Mouse (Mus musculus) hindbrain, embryonic 11.5 days (tissue): Measurements from ENCODE around the gene Polg2. TPM values are rescaled to one million over a fixed set of nuclear protein-coding genes. Genes with fewer than 3 reads are reported as not detected.

Experiments
- ATAC-seq: fragments of 200-750 bp; cut with Nextera tagmentation; 2 replicates; pipeline ENCODE4 v1.8.0; 2017; ENCODE audit warnings: mild to moderate bottlenecking, moderate TSS enrichment, moderate library complexity; ENCODE audit not compliant: low FRiP score
- DNase-seq: peaks from one replicate; pipeline ENCODE4 v3.0.0-alpha.2; 2015; ENCODE audit warnings: low spot score
- H3K27ac ChIP-seq: fragments of 300-500 bp; sonication (generic); 2 replicates; pipeline ENCODE4 v1.5.1; 2014; ENCODE audit warnings: mild to moderate bottlenecking, low read depth, low read length
- H3K27me3 ChIP-seq: fragments of 300-500 bp; sonication (generic); 2 replicates; pipeline ENCODE4 v1.6.1; 2014; ENCODE audit warnings: mild to moderate bottlenecking, low read length, moderate library complexity, mixed read lengths; ENCODE audit not compliant: control insufficient read depth, insufficient read depth
- H3K36me3 ChIP-seq: fragments of 300-500 bp; sonication (generic); 2 replicates; pipeline ENCODE4 v1.6.1; 2014; ENCODE audit warnings: mild to moderate bottlenecking, low read length, moderate library complexity, mixed read lengths; ENCODE audit not compliant: control insufficient read depth, insufficient read depth
- H3K4me1 ChIP-seq: fragments of 300-500 bp; sonication (generic); replicated peaks from 2 replicates; pipeline ENCODE4 v1.6.1; 2014; ENCODE audit warnings: low read length, mixed read lengths; ENCODE audit not compliant: control insufficient read depth, insufficient read depth
- H3K4me2 ChIP-seq: fragments of 300-500 bp; sonication (generic); replicated peaks from 2 replicates; pipeline ENCODE4 v1.6.1; 2014; ENCODE audit warnings: mild to moderate bottlenecking, low read depth, low read length
- H3K4me3 ChIP-seq: fragments of 300-500 bp; sonication (generic); 2 replicates; pipeline ENCODE4 v1.5.1; 2014; ENCODE audit warnings: low read depth, low read length
- H3K9ac ChIP-seq: fragments of 300-500 bp; sonication (generic); 2 replicates; pipeline ENCODE4 v1.6.1; 2014; ENCODE audit warnings: low read depth, low read length
- H3K9me3 ChIP-seq: fragments of 300-500 bp; sonication (generic); 2 replicates; pipeline ENCODE4 v1.6.1; 2016; ENCODE audit warnings: low read length; ENCODE audit not compliant: control insufficient read depth
- WGBS: fragments of 180-500 bp; shearing (Covaris S2); extraction: QIAGEN DNeasy Blood & Tissue Kit; methylation state at CpG from one replicate; pipeline ENCODE4 v1.1.7; 2014; 5-methylcytosine and 5-hydroxymethylcytosine counted together
- polyA plus RNA-seq: library from polyadenylated mRNA; unstranded; fragments of >200 nt; fragmentation: Nextera tagmentation; extraction: Ambion mirVana; gene quantifications from 2 replicates; pipeline ENCODE4 v1.2.1, GENCODE M21; 2014

Polg2 gene
- polyA plus RNA-seq = 9.5 and 11.0 TPM in 2 replicates

GRCm38 (mm10) chr11:106779388-106780088 is at the start of gene Polg2:
Gene Polg2 (minus strand): TSS chr11:106779537.
- DNase-seq (peak; percentile 95), ATAC-seq (peak; percentile 99)
- no peaks in the 10 kb centered on the region for H3K9me3 ChIP-seq
- H3K27ac ChIP-seq = peak within 1 kb of the TSS; percentile 86
- H3K27me3 ChIP-seq = no peaks in the 10 kb centered on the region
- peaks cover 13% of the 10 kb centered on the region for H3K36me3 ChIP-seq
- peak within 1 kb of the TSS; percentile 82 for H3K4me2 ChIP-seq
- peak within 1 kb of the TSS; percentile 77 for H3K4me3 ChIP-seq
- 2% methylated on average over 30 of the region's 30 CpGs for WGBS
- H3K9ac ChIP-seq = peak within 1 kb of the TSS; percentile 86
- no peaks in the 10 kb centered on the region for H3K4me1 ChIP-seq

- Histone ChIP-seq H3K9ac (no peak overlapping the region), H3K36me3 (peaks cover 9% of the 10 kb centered on the region), H3K27me3 (no peaks in the 10 kb centered on the region), H3K9me3 (no peaks in the 10 kb centered on the region), H3K27ac (no peak overlapping the region), H3K4me2 (no peak overlapping the region), H3K4me3 (no peak overlapping the region), H3K4me1 (no peaks in the 10 kb centered on the region)
- ATAC-seq (no peak), DNase-seq (no peak)
- WGBS = 95% methylated on average over 7 of the region's 7 CpGs
Measured at GRCm38 (mm10) chr11:106828079-106828478, 48.7 kb upstream of the Polg2 start.

- Histone ChIP-seq H3K4me1 (no peaks in the 10 kb centered on the region), H3K36me3 (peaks cover 11% of the 10 kb centered on the region; the same call in 1 of the 2 replicates), H3K4me2 (no peak overlapping the region), H3K27me3 (no peaks in the 10 kb centered on the region), H3K4me3 (no peak overlapping the region), H3K9ac (no peak overlapping the region), H3K9me3 (no peaks in the 10 kb centered on the region), H3K27ac (no peak overlapping the region)
- DNase-seq (no peak), ATAC-seq (no peak)
- 93% methylated on average over 10 of the region's 10 CpGs for WGBS
Measured at GRCm38 (mm10) chr11:106824403-106824802, 45.1 kb upstream of the Polg2 start.

- DNase-seq = no peak
- Histone ChIP-seq H3K9me3 (no peaks in the 10 kb centered on the region), H3K4me2 (no peak overlapping the region), H3K4me1 (no peaks in the 10 kb centered on the region), H3K27ac (no peak overlapping the region), H3K9ac (no peak overlapping the region), H3K36me3 (peaks cover 13% of the 10 kb centered on the region; the same call in 1 of the 2 replicates), H3K27me3 (no peaks in the 10 kb centered on the region), H3K4me3 (no peak overlapping the region)
- no peak for ATAC-seq
- 94% methylated on average over 8 of the region's 8 CpGs for WGBS
Measured at GRCm38 (mm10) chr11:106823741-106824140, 44.4 kb upstream of the Polg2 start.

GRCm38 (mm10) chr11:106822911-106823310 is 43.6 kb upstream of the Polg2 start:
- Histone ChIP-seq H3K27ac (no peak overlapping the region), H3K36me3 (peaks cover 13% of the 10 kb centered on the region; the same call in 1 of the 2 replicates), H3K4me1 (no peaks in the 10 kb centered on the region), H3K9me3 (no peaks in the 10 kb centered on the region), H3K4me2 (no peak overlapping the region), H3K4me3 (no peak overlapping the region), H3K27me3 (no peaks in the 10 kb centered on the region), H3K9ac (no peak overlapping the region)
- 87% methylated on average over 5 of the region's 5 CpGs for WGBS
- ATAC-seq (no peak), DNase-seq (no peak)

- 94% methylated on average over 8 of the region's 8 CpGs for WGBS
- Histone ChIP-seq H3K4me2 (no peak overlapping the region), H3K36me3 (peaks cover 13% of the 10 kb centered on the region; the same call in 1 of the 2 replicates), H3K27me3 (no peaks in the 10 kb centered on the region), H3K4me1 (no peaks in the 10 kb centered on the region), H3K9ac (no peak overlapping the region), H3K27ac (no peak overlapping the region), H3K9me3 (no peaks in the 10 kb centered on the region), H3K4me3 (no peak overlapping the region)
- ATAC-seq (no peak), DNase-seq (no peak)
Measured at GRCm38 (mm10) chr11:106822491-106822890, 43.2 kb upstream of the Polg2 start.

- H3K9me3 ChIP-seq = no peaks in the 10 kb centered on the region
- H3K4me2 ChIP-seq = no peak overlapping the region
- H3K36me3 ChIP-seq = peaks cover 13% of the 10 kb centered on the region; the same call in 1 of the 2 replicates
- no peak overlapping the region for H3K9ac ChIP-seq
- no peak overlapping the region for H3K27ac ChIP-seq
- DNase-seq = no peak
- H3K27me3 ChIP-seq = no peaks in the 10 kb centered on the region
- ATAC-seq = no peak
- H3K4me3 ChIP-seq = no peak overlapping the region
- H3K4me1 ChIP-seq = no peaks in the 10 kb centered on the region
- WGBS = 92% methylated on average over 6 of the region's 6 CpGs
Measured at GRCm38 (mm10) chr11:106821397-106821796, 42.1 kb upstream of the Polg2 start.

- Histone ChIP-seq H3K9me3 (no peaks in the 10 kb centered on the region), H3K9ac (no peak overlapping the region), H3K4me1 (no peaks in the 10 kb centered on the region), H3K4me2 (no peak overlapping the region), H3K27me3 (no peaks in the 10 kb centered on the region), H3K4me3 (no peak overlapping the region), H3K36me3 (peaks cover 13% of the 10 kb centered on the region; the same call in 1 of the 2 replicates), H3K27ac (no peak overlapping the region)
- no peak for ATAC-seq
- no peak for DNase-seq
- 82% methylated on average over 4 of the region's 4 CpGs for WGBS
Measured at GRCm38 (mm10) chr11:106820972-106821371, 41.6 kb upstream of the Polg2 start.

- no peaks in the 10 kb centered on the region for H3K9me3 ChIP-seq
- no peaks in the 10 kb centered on the region for H3K4me1 ChIP-seq
- no peak for ATAC-seq
- H3K36me3 ChIP-seq = peaks cover 13% of the 10 kb centered on the region; the same call in 1 of the 2 replicates
- no peak for DNase-seq
- no peak overlapping the region for H3K27ac ChIP-seq
- no peak overlapping the region for H3K4me3 ChIP-seq
- H3K4me2 ChIP-seq = no peak overlapping the region
- H3K27me3 ChIP-seq = no peaks in the 10 kb centered on the region
- 88% methylated on average over 6 of the region's 6 CpGs for WGBS
- H3K9ac ChIP-seq = no peak overlapping the region
Measured at GRCm38 (mm10) chr11:106820252-106820651, 40.9 kb upstream of the Polg2 start.
